Mouse (Mus musculus): ENCODE measurements at regions not wholly inside any gene's neighbourhood (a gene's known extent, or its start where the extent isn't known, plus 50 kb on each side); places are given as distances from the start of the nearest gene placed in this dataset.

DNA sequence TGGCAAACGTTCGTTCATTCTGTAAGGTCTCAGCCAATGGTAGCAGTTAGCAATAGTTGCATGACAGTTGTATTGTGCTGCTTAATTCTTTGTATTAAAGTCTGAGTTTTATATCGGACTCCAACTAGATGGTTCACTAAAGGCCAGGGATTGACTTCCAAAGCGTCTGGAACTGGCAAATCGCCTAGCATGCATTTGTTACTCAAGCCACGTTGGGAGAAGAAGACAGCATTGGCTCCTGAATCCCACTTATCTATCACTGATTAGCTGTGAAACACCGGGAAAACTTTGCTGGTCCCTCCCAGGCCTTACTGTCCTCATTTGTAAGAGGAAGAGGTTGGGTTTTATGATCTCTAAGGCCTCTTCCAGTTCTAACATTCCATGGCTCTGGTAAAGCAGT lies 124.8 kb upstream of the Igf1 start:
- no peak for ATAC-seq (ENCODE audit: extremely low read depth, insufficient number of reproducible peaks, low FRiP score, low TSS enrichment)
- H3K4me1 ChIP-seq = no peaks in the 10 kb centered on the region
- no peaks in the 10 kb centered on the region for H3K36me3 ChIP-seq
- no peaks in the 10 kb centered on the region for H3K9me3 ChIP-seq
- no peak overlapping the region for H3K4me3 ChIP-seq
- 64% methylated on average over 7 of the region's 7 CpGs for WGBS
- no peak overlapping the region for H3K4me2 ChIP-seq
- H3K27me3 ChIP-seq (replicated peaks) = no peaks in the 10 kb centered on the region
- no peak overlapping the region for H3K9ac ChIP-seq
- no peak overlapping the region for H3K27ac ChIP-seq (replicated peaks)

DNA sequence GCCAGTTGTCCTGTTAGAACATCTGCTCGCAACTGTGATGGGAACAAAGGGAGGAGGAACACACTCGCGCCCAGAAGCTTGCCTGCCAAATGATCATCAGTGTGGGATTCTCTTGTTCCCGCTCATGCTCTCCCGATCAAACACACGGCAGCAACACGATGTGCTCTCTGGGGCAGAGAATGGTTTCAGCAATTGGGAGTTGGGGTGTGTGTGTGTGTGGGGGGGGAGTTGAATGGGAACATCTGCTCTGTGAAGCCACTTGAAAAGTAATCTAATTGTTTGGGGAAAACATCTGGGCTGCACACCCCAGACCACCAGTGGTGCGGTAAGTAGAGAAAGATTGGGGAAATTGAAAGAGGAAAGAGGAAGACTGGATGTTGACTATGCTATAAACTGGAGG lies 117.7 kb upstream of the Igf1 start:
- H3K9me3 ChIP-seq = no peaks in the 10 kb centered on the region
- 71% methylated on average over 8 of the region's 8 CpGs for WGBS
- H3K36me3 ChIP-seq = no peaks in the 10 kb centered on the region
- H3K4me3 ChIP-seq = no peak overlapping the region
- no peaks in the 10 kb centered on the region for H3K4me1 ChIP-seq
- H3K27me3 ChIP-seq (replicated peaks) = no peaks in the 10 kb centered on the region
- H3K4me2 ChIP-seq = no peak overlapping the region
- H3K27ac ChIP-seq (replicated peaks) = no peak overlapping the region
- no peak for ATAC-seq (ENCODE audit: extremely low read depth, insufficient number of reproducible peaks, low FRiP score, low TSS enrichment)
- no peak overlapping the region for H3K9ac ChIP-seq

DNA sequence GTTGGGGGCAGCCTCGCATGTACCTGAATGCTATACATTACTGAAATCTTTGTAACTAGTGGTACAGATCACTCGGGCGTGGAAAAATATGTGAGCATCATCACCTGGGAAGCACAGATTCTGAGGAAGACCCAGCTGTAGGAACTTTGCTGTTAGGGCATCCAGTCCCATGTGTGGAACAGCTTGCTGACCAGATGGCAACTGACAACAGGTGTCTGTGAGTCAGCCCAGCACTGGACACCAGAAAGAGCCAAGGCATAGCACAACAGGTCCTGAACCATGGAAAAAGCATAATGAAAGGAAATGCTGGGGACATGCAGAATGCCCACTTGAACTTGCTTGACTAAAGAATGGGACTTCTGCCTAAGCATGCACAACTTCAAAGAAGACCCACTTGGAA lies 115.3 kb upstream of the Igf1 start:
- Histone ChIP-seq H3K4me3 (no peak overlapping the region), H3K27me3 (replicated peaks) (no peaks in the 10 kb centered on the region), H3K9ac (no peak overlapping the region), H3K27ac (replicated peaks) (no peak overlapping the region), H3K36me3 (no peaks in the 10 kb centered on the region), H3K4me2 (no peak overlapping the region), H3K9me3 (no peaks in the 10 kb centered on the region), H3K4me1 (no peaks in the 10 kb centered on the region)
- no peak for ATAC-seq (ENCODE audit: extremely low read depth, insufficient number of reproducible peaks, low FRiP score, low TSS enrichment)
- WGBS = 76% methylated on average over 3 of the region's 3 CpGs

DNA sequence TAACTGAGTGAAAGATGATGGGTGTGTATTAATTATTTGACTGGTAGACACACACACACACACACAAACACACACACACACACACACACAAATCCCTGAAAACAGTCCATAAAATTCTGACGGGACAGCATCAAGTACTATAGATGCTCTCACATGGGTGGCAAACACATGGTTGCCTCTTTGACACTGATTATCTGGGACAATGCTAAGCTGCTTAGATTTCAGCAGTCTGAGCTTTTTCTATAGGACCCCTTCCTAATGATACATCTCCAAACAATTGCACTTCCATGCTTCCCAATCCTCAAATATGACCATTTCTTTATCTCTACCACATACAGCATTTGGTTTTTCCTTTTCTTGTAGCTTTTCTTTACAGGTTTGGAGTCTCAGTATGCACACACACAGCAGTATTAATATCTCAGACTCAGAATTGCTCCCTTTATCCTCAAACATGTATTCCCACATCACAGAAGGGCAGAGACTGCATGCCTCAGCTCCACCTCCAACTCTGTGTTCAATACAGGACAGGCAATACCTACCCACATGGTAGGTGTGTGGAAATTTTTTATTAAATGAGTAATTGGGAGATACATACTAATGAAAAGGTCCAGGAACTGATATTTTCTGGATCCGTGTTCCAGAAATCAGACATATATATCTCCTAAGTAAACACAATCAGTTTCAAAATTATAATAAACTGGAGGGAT lies 110.1 kb upstream of the Igf1 start:
- H3K4me3 ChIP-seq = no peak overlapping the region
- 79% methylated on average over 2 of the region's 2 CpGs for WGBS
- H3K36me3 ChIP-seq = no peaks in the 10 kb centered on the region
- H3K27ac ChIP-seq (replicated peaks) = no peak overlapping the region
- no peaks in the 10 kb centered on the region for H3K4me1 ChIP-seq
- H3K9ac ChIP-seq = no peak overlapping the region
- H3K9me3 ChIP-seq = no peaks in the 10 kb centered on the region
- H3K27me3 ChIP-seq (replicated peaks) = no peaks in the 10 kb centered on the region
- ATAC-seq (ENCODE audit: extremely low read depth, insufficient number of reproducible peaks, low FRiP score, low TSS enrichment) = no peak
- no peak overlapping the region for H3K4me2 ChIP-seq

DNA sequence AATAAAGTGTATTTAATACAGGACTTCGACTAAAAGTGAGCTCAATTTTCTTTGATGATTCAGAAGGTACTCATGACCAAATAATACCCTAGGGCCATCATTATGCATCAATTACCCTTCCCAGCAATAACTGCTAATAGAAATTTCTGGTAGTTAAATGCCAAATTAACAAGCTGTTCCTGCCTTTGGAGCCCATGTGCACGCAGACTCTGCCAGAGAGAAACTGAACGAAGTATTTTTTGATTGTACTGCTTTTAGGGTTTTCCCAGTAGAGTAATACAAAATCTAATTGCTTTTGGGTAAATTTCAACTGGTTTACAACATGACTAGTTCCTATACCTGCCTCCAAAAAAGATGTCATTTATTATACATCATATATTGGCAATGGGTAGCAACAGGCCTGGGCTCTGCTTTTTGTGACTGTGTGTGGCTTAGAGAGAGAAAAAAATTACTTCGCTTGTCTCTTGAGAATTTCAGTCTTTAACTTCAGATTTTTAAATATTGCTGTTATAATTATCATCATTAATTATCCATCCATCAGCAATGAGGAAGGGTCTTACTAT lies 109.4 kb upstream of the Igf1 start:
- no peak for ATAC-seq (ENCODE audit: extremely low read depth, insufficient number of reproducible peaks, low FRiP score, low TSS enrichment)
- H3K4me1 ChIP-seq = no peaks in the 10 kb centered on the region
- 86% methylated on average over 4 of the region's 4 CpGs for WGBS
- H3K4me3 ChIP-seq = no peak overlapping the region
- no peaks in the 10 kb centered on the region for H3K36me3 ChIP-seq
- H3K9me3 ChIP-seq = no peaks in the 10 kb centered on the region
- H3K9ac ChIP-seq = no peak overlapping the region
- no peaks in the 10 kb centered on the region for H3K27me3 ChIP-seq (replicated peaks)
- H3K27ac ChIP-seq (replicated peaks) = no peak overlapping the region
- H3K4me2 ChIP-seq = no peak overlapping the region

DNA sequence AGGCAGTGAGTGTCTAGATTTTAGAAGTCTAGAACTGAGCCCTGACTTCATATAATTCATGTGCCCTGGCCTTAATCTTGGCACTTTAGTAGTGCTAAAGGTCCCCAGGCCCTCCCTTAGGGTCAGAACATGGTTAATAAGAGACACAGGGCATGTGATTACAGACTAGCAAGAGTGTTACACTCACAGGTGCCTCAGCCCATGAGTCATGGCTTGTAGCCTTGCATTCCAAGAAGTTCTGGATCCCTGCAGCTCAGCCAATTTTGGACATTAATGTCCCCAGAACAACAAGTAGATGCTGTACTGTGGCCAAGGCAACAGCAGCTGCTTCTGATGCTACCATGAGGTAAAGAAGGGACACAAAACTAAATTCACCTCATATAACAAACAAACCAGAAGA lies 107.7 kb upstream of the Igf1 start:
- Histone ChIP-seq H3K4me3 (no peak overlapping the region), H3K9ac (no peak overlapping the region), H3K4me1 (no peaks in the 10 kb centered on the region), H3K27ac (replicated peaks) (no peak overlapping the region), H3K36me3 (no peaks in the 10 kb centered on the region), H3K4me2 (no peak overlapping the region), H3K9me3 (no peaks in the 10 kb centered on the region), H3K27me3 (replicated peaks) (no peaks in the 10 kb centered on the region)
- no peak for ATAC-seq (ENCODE audit: extremely low read depth, insufficient number of reproducible peaks, low FRiP score, low TSS enrichment)

DNA sequence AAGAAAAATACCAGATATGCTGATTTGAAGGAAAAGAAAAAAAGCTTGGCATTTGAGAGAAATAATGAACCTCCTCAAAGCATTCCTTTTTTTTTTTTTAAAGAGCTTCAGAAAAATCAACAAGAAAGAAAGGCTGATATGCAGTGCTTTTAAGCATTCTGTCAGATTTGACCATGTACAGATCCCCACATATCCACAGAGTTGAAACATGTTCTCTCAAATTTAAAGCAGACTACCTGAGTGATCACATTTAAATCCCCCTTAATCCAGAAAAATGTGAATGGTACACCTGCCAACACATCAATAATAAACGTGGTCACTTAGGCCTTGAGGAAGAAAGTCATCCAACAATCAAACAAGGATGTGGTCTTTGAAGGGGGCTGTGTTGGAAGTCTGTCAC lies 107.1 kb upstream of the Igf1 start:
- no peaks in the 10 kb centered on the region for H3K4me1 ChIP-seq
- 48% methylated on average over 1 of the region's 1 CpGs for WGBS
- ATAC-seq (ENCODE audit: extremely low read depth, insufficient number of reproducible peaks, low FRiP score, low TSS enrichment) = no peak

DNA sequence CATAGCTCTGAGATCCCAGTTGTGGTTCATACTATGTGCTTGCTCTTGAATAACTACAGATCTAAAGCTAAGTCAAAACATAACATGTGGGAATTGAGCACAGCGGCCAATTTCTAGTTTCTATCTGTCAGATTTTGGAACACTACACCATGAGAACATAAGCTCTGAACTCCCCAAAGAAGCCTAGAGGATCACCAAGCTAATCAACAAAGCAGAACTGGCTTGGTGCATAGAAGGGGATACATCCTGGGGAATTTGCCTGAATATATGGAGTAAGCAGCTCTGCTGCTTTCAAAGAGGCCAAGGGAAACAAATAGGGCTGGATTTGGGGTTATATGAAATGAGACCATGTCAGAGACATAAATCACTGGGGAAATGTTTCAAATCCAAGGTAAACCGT lies 105.9 kb upstream of the Igf1 start:
- no peak overlapping the region for H3K4me2 ChIP-seq
- no peaks in the 10 kb centered on the region for H3K9me3 ChIP-seq
- no peaks in the 10 kb centered on the region for H3K4me1 ChIP-seq
- no peak overlapping the region for H3K4me3 ChIP-seq
- no peak overlapping the region for H3K27ac ChIP-seq (replicated peaks)
- H3K9ac ChIP-seq = no peak overlapping the region
- no peaks in the 10 kb centered on the region for H3K36me3 ChIP-seq
- H3K27me3 ChIP-seq (replicated peaks) = no peaks in the 10 kb centered on the region
- 70% methylated on average over 2 of the region's 2 CpGs for WGBS
- no peak for ATAC-seq (ENCODE audit: extremely low read depth, insufficient number of reproducible peaks, low FRiP score, low TSS enrichment)

More for the DNA sequence above, 107.1 kb upstream of the Igf1 start:
- Histone ChIP-seq H3K27ac (replicated peaks) (no peak overlapping the region), H3K27me3 (replicated peaks) (no peaks in the 10 kb centered on the region), H3K9ac (no peak overlapping the region), H3K9me3 (no peaks in the 10 kb centered on the region), H3K4me3 (no peak overlapping the region), H3K4me2 (no peak overlapping the region), H3K36me3 (no peaks in the 10 kb centered on the region)

DNA sequence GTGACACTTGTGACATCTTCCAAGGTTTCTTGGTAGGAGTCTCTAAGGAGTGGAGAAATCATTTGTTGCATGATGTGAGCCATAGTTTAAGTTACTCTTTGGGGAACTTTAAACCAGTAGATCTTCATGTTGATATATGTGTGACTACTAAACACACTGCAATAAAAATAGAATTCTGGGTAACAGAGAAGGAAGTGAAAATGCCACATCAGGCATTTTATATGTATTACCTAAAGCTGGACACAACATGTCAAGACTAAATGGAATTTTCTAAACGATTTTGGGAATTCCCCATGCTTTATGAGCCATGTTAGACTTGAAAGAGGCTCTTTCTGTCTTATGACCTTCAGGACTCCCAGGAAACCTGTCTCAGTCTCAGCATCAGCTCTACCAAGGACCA lies 104.6 kb upstream of the Igf1 start:
- Histone ChIP-seq H3K4me2 (no peak overlapping the region), H3K36me3 (no peaks in the 10 kb centered on the region), H3K4me3 (no peak overlapping the region), H3K4me1 (no peaks in the 10 kb centered on the region), H3K9me3 (no peaks in the 10 kb centered on the region), H3K9ac (no peak overlapping the region), H3K27me3 (replicated peaks) (no peaks in the 10 kb centered on the region), H3K27ac (replicated peaks) (no peak overlapping the region)
- WGBS = 34% methylated on average over 1 of the region's 1 CpGs
- no peak for ATAC-seq (ENCODE audit: extremely low read depth, insufficient number of reproducible peaks, low FRiP score, low TSS enrichment)

DNA sequence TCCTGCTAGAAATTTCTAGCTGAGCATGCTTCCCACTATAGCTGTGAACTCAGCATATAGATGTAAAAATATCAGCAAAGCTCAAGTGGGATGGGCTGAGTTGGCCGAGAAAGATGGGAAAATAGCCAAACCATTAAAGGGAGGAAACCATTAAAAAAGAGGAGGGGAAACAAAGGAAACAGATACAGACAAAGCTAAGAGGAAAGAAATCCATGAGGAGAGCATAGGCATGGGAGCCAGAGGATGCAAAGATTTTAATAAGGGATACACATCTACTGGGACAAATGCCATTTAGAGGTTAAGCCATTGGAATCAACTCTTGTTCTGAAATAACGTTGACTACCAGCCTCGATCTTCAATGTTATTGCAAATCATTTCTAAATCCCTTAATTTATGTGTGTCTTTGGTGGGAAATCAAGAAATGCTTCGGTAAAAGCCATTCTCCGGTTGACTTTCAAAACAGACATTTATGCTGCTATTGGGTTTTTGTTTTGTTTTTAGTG lies 96.5 kb upstream of the Igf1 start:
- no peak for ATAC-seq (ENCODE audit: extremely low read depth, insufficient number of reproducible peaks, low FRiP score, low TSS enrichment)
- Histone ChIP-seq H3K9ac (no peak overlapping the region), H3K27ac (replicated peaks) (peak overlapping the region; percentile 28; the same call in 1 of the 2 replicates), H3K36me3 (no peaks in the 10 kb centered on the region), H3K4me3 (no peak overlapping the region), H3K9me3 (no peaks in the 10 kb centered on the region), H3K4me2 (no peak overlapping the region), H3K27me3 (replicated peaks) (no peaks in the 10 kb centered on the region), H3K4me1 (peaks cover 3% of the 10 kb centered on the region; the same call in 1 of the 2 replicates)
- 64% methylated on average over 5 of the region's 5 CpGs for WGBS

DNA sequence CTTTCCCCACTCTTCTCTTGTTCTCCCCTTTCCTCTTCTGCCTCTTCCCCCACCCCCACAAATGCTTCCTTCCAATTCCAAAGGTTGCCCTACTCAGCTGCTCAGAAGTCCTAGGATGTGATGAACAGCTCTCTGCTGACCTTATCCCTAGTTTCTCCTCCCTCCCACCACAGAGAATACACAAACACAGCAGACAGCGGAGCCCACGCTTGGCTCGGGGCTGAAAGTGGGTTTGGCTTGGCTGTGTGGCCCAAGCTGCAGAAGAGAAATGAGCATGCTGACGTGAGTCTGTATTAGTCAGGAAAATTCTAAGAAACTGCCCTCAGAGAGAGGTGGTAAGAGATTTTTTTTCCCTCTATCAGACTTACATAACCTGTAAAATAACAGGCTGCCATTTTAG lies 70.5 kb upstream of the Igf1 start:
- no peaks in the 10 kb centered on the region for H3K4me1 ChIP-seq
- no peak overlapping the region for H3K4me2 ChIP-seq
- WGBS = 58% methylated on average over 4 of the region's 4 CpGs
- H3K27me3 ChIP-seq (replicated peaks) = no peaks in the 10 kb centered on the region
- no peaks in the 10 kb centered on the region for H3K9me3 ChIP-seq
- no peak overlapping the region for H3K9ac ChIP-seq
- H3K4me3 ChIP-seq = no peak overlapping the region
- ATAC-seq (ENCODE audit: extremely low read depth, insufficient number of reproducible peaks, low FRiP score, low TSS enrichment) = no peak
- no peak overlapping the region for H3K27ac ChIP-seq (replicated peaks)
- H3K36me3 ChIP-seq = no peaks in the 10 kb centered on the region

DNA sequence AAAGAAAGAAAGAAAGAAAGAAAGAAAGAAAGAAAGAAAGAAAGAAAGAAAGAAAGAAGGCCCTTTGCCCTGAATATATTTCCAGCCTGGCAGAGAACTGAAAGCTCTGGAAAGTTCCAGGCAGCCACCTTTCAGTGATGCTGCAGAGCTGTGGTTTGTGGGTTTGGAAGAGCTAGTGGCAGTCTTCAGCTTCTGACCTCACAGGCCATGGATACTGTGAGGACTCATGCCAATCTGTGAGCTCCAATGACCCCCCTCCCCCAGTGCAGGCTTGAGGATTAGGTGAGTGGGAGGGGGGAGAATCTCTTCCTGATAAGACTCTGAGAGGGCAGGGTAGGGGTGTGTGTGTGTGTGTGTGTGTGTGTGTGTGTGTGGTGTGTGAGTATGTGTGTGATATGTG lies 65.7 kb upstream of the Igf1 start:
- H3K36me3 ChIP-seq = no peaks in the 10 kb centered on the region
- no peaks in the 10 kb centered on the region for H3K9me3 ChIP-seq
- H3K4me1 ChIP-seq = no peaks in the 10 kb centered on the region
- no peak overlapping the region for H3K27ac ChIP-seq (replicated peaks)
- no peak overlapping the region for H3K4me3 ChIP-seq
- H3K27me3 ChIP-seq (replicated peaks) = no peaks in the 10 kb centered on the region
- no peak for ATAC-seq (ENCODE audit: extremely low read depth, insufficient number of reproducible peaks, low FRiP score, low TSS enrichment)
- no peak overlapping the region for H3K4me2 ChIP-seq
- H3K9ac ChIP-seq = no peak overlapping the region
